Mouse (Mus musculus) right cerebral cortex, postnatal 10 days (tissue): ENCODE data around the gene Ddb2.

Source experiments
- DNase-seq, 2 experiments: peaks; one replicate each; pipeline ENCODE4 v3.0.0; 2021; ENCODE audit warnings: low spot score in 2 of 2

Ddb2 gene

DNA sequence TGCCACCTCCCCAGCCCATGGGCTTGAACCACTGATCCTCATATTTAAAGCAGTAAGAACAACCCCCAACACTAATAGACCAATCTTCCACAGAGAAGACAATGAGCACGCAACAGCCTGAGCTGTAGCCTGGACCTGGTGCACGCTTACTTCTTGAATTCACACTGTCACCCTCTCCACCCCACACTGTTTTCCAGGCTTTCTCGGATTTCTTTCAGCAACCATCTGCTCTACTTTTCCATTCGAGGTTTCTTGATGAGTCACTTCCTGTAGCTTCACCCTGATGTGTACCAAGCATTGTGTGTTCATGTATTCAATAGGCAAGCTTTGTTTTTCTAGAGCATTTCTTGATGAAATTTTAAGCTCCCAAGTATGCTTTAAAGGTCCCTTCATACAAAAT, 49.4 kb downstream of the Ddb2 start:
- no peak for DNase-seq

DNA sequence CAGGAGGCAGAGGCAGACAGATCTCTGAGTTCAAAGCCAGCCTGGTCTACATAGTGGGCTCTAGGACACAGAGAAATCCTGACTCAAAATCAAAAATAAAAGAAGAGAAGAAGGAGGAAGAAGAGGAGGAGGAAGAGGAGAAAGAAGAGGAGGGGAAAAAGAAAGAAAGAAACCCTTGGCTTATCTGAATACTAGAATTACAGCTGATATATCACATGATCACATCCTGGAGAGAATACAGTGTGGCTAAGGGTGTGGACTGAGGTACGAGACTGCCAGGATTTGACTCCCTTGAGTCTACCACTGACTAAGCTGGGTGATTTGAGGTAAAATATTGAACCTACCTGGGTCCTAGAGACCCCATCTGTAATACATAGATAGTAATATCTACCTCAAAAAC, 50.6 kb downstream of the Ddb2 start:
- no peak for DNase-seq

DNA sequence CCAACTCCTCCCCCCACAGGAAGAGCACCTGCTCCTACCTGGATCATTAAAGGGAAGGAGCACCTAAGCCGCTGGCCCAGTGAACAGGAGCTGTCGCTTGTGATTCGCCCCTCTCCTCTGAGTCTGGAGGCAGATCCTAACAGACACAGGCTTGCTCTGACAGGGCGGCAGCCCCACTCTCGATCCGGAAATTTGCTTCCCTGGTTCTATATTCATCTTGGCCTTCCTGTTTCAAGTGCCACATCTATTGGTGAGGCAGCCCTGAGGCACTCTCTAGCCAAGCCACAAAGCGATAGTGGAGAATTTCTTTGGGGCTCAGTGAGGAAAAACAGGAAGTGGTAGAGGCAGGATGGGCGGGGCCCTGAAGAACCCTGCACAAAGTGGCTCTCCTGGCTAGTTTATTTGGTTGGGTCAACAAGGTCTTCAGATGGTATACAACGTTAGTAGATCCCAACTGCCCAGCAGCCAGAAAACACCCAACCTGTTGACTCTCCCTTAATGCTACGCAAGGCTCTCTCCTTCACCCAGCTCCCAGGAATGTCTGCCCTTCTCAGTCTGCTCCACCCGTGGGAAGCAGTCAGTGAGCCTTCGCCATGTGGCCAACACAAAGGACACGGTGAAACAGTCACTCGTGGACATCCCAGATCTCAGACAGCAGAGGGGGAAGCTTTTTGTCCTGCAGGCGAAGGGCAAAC, 52.9 kb downstream of the Ddb2 start, which contains the start of gene Madd:
Madd (minus strand) TSS at position 127 of the 695 bp plus-strand sequence.
- peak in 1 of 2 experiments; percentile 55 for DNase-seq

DNA sequence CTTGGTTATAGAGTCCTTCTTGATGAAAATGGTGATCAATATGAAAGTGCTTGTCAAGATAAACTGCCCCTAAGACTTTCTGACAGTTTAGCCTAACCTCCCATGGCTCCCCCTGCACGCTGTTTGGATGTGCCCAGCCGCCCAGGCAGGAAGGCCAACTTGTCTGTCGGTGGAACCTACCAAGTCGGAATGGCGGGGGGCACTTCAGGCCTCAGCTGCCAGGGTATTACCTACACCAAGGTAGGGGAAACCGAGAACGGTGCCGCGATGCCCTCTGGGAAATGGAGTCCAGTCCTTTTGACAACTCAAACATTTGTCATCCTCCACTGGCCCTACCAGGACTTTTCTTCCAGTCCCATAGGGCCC, 53.7 kb downstream of the Ddb2 start:
- DNase-seq: peak; percentile 97 to 98

DNA sequence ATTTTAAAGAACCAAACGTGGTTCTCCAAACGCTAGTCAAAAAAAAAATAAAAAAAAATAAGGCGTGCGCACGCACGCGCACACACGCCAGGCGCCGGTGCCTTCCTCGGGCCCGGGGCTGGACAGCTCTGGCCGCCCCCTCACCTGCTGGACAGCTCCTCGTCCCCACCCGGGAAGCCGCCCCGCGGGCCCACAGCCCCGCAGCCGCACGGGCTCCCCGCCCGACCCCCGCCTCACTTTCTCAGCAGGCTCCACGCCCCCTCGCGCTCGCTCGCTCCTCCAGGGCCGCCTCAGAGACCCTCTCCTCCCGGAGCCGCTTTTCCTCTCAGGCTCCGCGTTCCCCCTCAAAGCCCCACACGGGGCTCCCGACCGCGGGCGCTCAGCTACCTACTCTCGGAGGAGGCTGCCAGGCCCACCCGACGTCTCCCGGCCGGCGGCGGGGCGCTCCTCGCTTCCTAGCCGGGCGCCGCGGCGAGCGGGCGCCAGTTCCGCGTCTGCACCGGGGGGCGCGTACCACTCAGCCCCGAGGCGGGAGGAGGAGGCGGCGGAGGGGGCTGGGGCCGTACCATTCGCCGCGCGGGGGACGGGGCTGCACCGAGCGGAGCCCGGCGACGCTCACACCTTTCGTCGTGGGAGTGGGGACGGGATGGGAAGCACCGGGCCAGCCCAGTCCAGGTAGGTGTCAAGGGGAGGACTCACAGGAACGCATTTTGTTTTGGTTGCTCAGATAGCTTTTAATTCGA, 54.2 kb downstream of the Ddb2 start:
- DNase-seq: peak; percentile 91

DNA sequence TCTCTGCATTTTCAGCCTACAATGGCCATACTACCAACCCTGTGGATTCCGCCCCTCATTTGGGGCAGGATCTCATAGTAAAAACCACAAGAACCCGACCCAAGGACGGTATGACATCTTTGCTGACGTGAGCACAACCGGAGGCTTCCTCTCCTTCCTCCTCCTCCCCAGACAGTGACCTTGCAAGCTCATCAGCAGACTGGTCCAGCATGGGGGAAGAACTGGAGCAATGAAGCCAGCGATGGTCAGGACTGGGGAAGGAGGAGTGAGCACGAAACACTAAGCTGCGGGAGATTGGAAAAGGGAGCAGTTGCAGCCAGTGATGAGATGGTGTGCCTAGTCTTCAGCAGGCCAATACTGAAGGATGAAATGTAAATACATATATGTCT, 54.8 kb downstream of the Ddb2 start:
- peak in 1 of 2 experiments; percentile 63 for DNase-seq

DNA sequence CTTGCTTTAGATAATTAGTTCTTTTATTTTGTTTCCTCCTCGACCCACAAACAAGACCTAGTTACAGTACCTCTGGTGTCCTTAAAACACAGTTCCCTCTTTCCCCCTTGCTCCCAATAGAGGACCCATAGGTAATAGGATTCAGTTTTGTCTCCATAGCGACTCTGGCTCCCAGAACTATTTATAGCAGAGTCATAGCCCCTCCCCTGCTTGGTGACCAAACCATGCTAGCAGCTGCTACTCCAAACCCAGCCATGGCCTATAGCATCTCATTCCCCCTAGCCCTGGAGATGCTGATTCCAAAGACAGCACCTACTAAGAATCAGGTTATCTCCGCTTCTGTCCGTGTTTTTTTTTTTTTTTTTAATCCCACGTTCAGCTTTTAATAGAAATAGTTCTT, 56.1 kb downstream of the Ddb2 start:
- DNase-seq: no peak

DNA sequence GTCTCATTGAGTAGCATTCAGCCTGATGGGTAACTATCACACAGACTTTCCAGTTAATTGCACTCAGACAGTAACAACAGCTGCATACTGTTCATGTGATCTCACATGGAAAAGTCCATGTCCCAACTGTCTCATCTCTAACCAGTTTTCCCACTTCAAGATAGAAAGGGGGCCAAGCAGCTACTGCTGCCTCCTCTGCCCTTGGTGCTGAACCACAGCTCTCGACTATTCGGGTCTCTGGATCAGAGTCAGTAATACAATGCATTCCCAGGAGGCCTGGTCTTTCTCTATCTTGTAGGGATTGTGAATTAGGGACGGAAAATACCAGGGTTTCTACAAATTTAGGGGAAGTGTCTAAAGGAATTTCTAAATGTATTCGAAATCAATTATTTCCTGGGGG, 57.0 kb downstream of the Ddb2 start:
- DNase-seq: no peak

DNA sequence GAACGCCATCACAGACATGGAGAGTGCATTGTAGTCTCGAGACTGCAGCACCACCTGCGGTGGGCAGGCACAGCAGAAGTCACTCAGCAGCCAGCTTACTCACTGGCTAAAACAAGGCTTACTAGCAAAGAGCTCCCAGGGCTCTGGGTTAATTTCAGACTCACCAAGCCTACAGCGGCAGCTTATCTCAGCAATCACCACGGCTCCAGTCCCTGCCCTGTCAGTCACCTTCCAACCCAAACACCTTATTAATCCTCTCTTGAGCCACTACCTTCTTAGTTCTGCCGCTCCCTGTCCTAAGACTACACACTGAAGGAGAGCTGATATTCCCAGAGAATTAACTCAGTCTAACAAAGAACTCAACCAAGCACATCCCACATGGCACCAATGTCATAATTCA, 60.5 kb downstream of the Ddb2 start:
- DNase-seq: no peak

DNA sequence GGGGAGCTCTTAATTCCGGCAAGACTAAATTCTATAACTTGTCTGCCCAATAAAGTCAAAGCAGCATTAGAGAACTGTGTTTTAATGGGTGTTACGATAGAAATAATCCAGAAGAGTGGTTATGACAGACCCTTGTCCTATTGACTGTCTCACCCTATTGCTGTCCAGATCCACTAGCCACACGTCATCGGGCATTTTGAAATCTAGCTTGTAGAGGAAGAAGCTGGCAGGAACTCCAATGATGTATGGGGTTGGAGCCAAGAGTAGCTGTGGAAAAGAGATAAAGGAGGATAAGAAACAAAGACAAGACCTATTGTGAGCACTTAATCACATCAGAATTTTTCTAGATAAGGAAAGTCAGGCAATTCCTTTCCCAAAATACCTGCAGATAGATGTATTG, 61.3 kb downstream of the Ddb2 start:
- DNase-seq: no peak

DNA sequence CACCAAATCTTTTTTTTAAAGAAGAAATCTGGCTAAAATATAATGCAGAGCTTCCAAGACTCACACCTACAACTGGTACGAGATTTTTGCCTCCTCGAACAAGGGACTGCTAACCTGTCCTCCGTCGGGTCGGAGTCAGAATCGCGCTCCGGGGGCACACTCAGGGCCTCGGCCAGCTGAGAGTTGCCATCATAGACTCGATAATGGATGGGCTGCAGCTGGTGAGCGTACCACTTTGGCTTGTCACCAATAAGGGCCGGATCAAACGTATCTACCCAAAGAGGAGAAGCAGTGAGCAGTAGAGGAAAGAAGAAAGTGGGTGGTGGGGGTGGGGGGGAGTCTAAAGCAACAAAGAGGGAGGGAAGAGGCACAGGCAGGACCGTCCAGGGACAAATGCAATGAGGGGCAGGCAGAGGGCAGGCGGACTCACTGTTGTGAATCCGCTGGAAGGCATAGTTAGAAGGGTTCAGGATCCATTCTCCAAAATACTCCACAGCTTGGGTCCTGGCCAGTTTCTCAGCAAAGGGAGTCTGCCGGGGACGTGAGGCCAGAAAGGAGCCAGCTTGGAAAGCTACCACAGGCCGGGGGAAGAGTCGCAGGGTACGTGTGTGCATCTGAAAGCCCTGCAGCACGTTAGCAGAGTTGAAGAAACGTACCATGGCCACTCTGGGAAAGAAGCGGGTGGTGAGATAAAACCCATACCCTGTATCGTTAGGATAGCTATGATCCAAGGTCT, 67.0 kb downstream of the Ddb2 start:
- DNase-seq: no peak

DNA sequence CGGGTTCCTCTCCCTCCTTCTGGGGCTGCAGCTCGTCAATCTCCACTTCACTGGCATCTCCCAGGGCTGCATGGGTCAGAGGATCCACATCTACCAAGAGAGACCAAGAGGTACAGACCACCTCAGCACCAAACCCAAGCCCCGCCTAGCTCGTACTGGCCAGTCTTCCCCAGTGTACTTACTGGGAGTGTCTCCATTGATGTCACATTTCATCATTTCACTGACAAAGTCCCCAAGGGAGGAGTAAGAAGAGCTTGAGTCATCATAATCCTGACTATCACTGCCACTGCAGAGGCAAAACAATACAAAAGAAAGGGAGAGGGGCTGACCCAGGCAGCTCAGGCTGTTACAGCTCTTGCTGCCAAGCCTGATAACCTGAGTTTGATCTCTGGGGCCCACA, 69.2 kb downstream of the Ddb2 start:
- DNase-seq: no peak

DNA sequence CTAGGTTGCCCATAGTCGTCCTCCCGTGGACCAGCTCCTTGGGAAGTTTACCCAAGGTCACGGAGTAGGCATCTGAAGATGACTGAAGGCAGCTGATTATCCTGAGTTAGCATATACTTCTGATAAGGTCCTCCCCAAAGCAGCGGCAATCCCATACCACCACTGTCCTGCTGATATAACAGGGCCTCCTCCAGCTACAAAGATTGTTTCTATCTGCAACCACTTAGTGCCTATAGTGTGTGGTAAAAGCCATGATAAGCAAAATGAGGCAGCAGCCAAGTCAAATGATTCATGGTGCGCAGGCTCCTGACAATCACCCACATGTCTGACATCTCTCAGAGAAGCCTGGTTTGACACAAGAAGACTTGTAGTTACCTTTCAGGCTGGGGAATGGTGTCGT, 71.8 kb downstream of the Ddb2 start:
- no peak for DNase-seq

DNA sequence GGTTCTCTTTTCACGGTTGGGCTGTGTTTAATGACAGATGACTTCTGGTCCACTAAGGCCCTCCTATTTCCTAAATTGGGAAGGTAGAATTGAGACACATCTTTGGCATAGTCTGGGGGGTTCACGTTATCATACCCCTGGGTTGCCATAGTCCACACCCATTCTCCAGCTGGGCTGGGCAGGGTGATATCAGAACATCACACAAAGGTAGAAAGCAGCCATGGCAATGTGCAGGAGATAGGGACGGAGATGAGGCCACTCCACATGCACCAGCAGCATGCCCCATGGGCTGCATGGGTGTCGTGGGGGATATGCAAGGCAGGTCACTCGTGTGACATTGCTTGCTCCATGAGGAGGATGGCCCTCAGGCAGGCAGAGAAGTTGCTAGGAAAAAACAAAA, 73.2 kb downstream of the Ddb2 start:
- no peak for DNase-seq

DNA sequence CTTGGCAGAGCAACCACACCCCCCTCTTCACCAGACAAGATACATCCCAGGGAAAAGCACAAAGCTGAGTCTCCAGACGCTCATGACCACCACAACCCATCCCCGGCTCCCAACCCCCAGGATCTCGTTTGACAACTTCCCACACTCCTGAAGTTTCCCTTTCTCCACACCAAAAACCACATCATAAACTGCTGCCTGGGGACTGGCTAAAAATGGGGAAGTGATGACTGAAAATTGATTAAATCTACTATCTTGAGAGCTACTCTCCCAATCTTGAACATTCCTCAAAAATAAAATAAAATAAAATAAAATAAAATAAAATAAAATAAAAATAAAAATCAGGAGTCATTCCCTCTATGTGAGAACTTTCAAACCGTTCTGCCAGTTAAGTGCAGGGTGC, 73.8 kb downstream of the Ddb2 start:
- DNase-seq: no peak
